Mouse (Mus musculus) midbrain, postnatal 0 days (tissue): ENCODE measurements around the gene B4galt1. TPM values are rescaled to one million over a fixed set of nuclear protein-coding genes. Genes with fewer than 3 reads are reported as not detected.

Source experiments
- ATAC-seq: fragments of 200-750 bp; cut with Nextera tagmentation; 2 replicates; pipeline ENCODE4 v1.8.0; 2017; ENCODE audit warnings: moderate number of reproducible peaks, mild to moderate bottlenecking, moderate TSS enrichment, moderate library complexity; ENCODE audit not compliant: low FRiP score
- DNase-seq: peaks from one replicate; pipeline ENCODE4 v3.0.0-alpha.2; 2015; ENCODE audit warnings: low spot score
- H3K27ac ChIP-seq: fragments of 300-500 bp; sonication (generic); 2 replicates; pipeline ENCODE4 v1.5.1; 2014; ENCODE audit warnings: low read depth, mild to moderate bottlenecking, low read length, mixed read lengths
- H3K27me3 ChIP-seq: fragments of 300-500 bp; sonication (generic); 2 replicates; pipeline ENCODE4 v1.6.1; 2014; ENCODE audit warnings: low read length, control low read depth, mixed read lengths; ENCODE audit not compliant: insufficient read depth
- H3K36me3 ChIP-seq: fragments of 300-500 bp; sonication (generic); 2 replicates; pipeline ENCODE4 v1.6.1; 2014; ENCODE audit warnings: low read length, control low read depth, mixed read lengths; ENCODE audit not compliant: insufficient read depth
- H3K4me1 ChIP-seq: fragments of 300-500 bp; sonication (generic); 2 replicates; pipeline ENCODE4 v1.6.1; 2014; ENCODE audit warnings: mild to moderate bottlenecking, control low read depth, antibody characterized with exemption, low read length, mixed read lengths; ENCODE audit not compliant: insufficient read depth
- H3K4me2 ChIP-seq: fragments of 300-500 bp; sonication (generic); 2 replicates; pipeline ENCODE4 v1.6.1; 2014; ENCODE audit warnings: low read depth, mild to moderate bottlenecking, low read length, mixed read lengths; ENCODE audit not compliant: poor library complexity, severe bottlenecking
- H3K4me3 ChIP-seq: fragments of 300-500 bp; sonication (generic); 2 replicates; pipeline ENCODE4 v1.5.1; 2014; ENCODE audit warnings: low read depth, mild to moderate bottlenecking, low read length, moderate library complexity
- H3K9ac ChIP-seq: fragments of 300-500 bp; sonication (generic); replicated peaks from 2 replicates; pipeline ENCODE4 v1.6.1; 2014; ENCODE audit warnings: mild to moderate bottlenecking, low read length, moderate library complexity, mixed read lengths; ENCODE audit not compliant: poor library complexity, severe bottlenecking
- H3K9me3 ChIP-seq: fragments of 300-500 bp; sonication (generic); 2 replicates; pipeline ENCODE4 v1.6.1; 2016; ENCODE audit warnings: low read length, control low read depth
- CTCF ChIP-seq: IDR thresholded peaks from 2 replicates; pipeline ENCODE4 v1.5.1; 2016; ENCODE audit warnings: antibody characterized with exemption, mild to moderate bottlenecking
- WGBS: fragments of 180-500 bp; shearing (Covaris S2); extraction: QIAGEN DNeasy Blood & Tissue Kit; methylation state at CpG from one replicate; pipeline ENCODE4 v1.1.7; 2014; 5-methylcytosine and 5-hydroxymethylcytosine counted together
- polyA plus RNA-seq: library from polyadenylated mRNA; unstranded; fragments of >200 nt; fragmentation: Nextera tagmentation; extraction: Ambion mirVana; gene quantifications from 2 replicates; pipeline ENCODE4 v1.2.1, GENCODE M21; 2015
- total RNA-seq: library from RNA; depleted of rRNA; stranded (reverse); fragments of >200 nt; gene quantifications from 2 replicates; pipeline ENCODE4 v1.2.3, GENCODE M21; 2014

The B4galt1 gene
- total and polyA plus RNA-seq, 2 experiments from 2014 or later: 5.8 to 10.0 TPM

- Histone ChIP-seq H3K4me1 (no peaks in the 10 kb centered on the region), H3K27ac (no peak overlapping the region), H3K4me3 (no peak overlapping the region), H3K9ac (no peak overlapping the region), H3K27me3 (no peaks in the 10 kb centered on the region), H3K4me2 (no peak overlapping the region), H3K36me3 (0 out of 2 replicates have a peak, but pooled peaks cover 3% of the 10 kb centered on the region), H3K9me3 (no peaks in the 10 kb centered on the region)
- 93% methylated on average over 14 of the region's 14 CpGs for WGBS
- no peak for TF ChIP-seq CTCF
- DNase-seq (no peak), ATAC-seq (no peak)
Measured at GRCm38 (mm10) chr4:40823151-40823550, 30.7 kb downstream of the B4galt1 start.

- no peaks in the 10 kb centered on the region for H3K27me3 ChIP-seq
- H3K4me2 ChIP-seq: no peak overlapping the region
- ATAC-seq (no peak), DNase-seq (no peak)
- H3K36me3 ChIP-seq: 0 out of 2 replicates have a peak, but pooled peaks cover 3% of the 10 kb centered on the region
- no peak overlapping the region for H3K27ac ChIP-seq
- 88% methylated on average over 8 of the region's 8 CpGs for WGBS
- no peak overlapping the region for H3K4me3 ChIP-seq
- H3K9me3 ChIP-seq: no peaks in the 10 kb centered on the region
- no peak overlapping the region for H3K9ac ChIP-seq
- 0 out of 2 replicates have a peak, but pooled peaks cover 3% of the 10 kb centered on the region for H3K4me1 ChIP-seq
- no peak for TF ChIP-seq CTCF
Measured at GRCm38 (mm10) chr4:40821303-40822023, 32.3 kb downstream of the B4galt1 start.

- DNase-seq (no peak), ATAC-seq (no peak)
- H3K9ac ChIP-seq: no peak overlapping the region
- 0 out of 2 replicates have a peak, but pooled peaks cover 3% of the 10 kb centered on the region for H3K36me3 ChIP-seq
- no peak overlapping the region for H3K4me3 ChIP-seq
- no peak for TF ChIP-seq CTCF
- H3K9me3 ChIP-seq: no peaks in the 10 kb centered on the region
- H3K4me1 ChIP-seq: 0 out of 2 replicates have a peak, but pooled peaks cover 3% of the 10 kb centered on the region
- H3K27me3 ChIP-seq: no peaks in the 10 kb centered on the region
- 100% methylated on average over 1 of the region's 1 CpGs for WGBS
- no peak overlapping the region for H3K4me2 ChIP-seq
- H3K27ac ChIP-seq: no peak overlapping the region
Measured at GRCm38 (mm10) chr4:40820903-40821302, 32.9 kb downstream of the B4galt1 start.

GRCm38 (mm10) chr4:40820024-40820423 lies 33.8 kb downstream of the B4galt1 start:
- H3K9ac ChIP-seq: no peak overlapping the region
- H3K4me3 ChIP-seq: no peak overlapping the region
- no peak overlapping the region for H3K27ac ChIP-seq
- no peak overlapping the region for H3K4me2 ChIP-seq
- DNase-seq (no peak), ATAC-seq (no peak)
- no peaks in the 10 kb centered on the region for H3K27me3 ChIP-seq
- 0 out of 2 replicates have a peak, but pooled peaks cover 3% of the 10 kb centered on the region for H3K4me1 ChIP-seq
- no peak for TF ChIP-seq CTCF
- 90% methylated on average over 4 of the region's 4 CpGs for WGBS
- H3K36me3 ChIP-seq: 0 out of 2 replicates have a peak, but pooled peaks cover 3% of the 10 kb centered on the region
- no peaks in the 10 kb centered on the region for H3K9me3 ChIP-seq

- Histone ChIP-seq H3K9me3 (no peaks in the 10 kb centered on the region), H3K36me3 (0 out of 2 replicates have a peak, but pooled peaks cover 3% of the 10 kb centered on the region), H3K4me2 (no peak overlapping the region), H3K27me3 (no peaks in the 10 kb centered on the region), H3K4me1 (0 out of 2 replicates have a peak, but pooled peaks cover 3% of the 10 kb centered on the region), H3K4me3 (no peak overlapping the region), H3K9ac (no peak overlapping the region), H3K27ac (no peak overlapping the region)
- ATAC-seq (no peak), DNase-seq (no peak)
- 97% methylated on average over 6 of the region's 6 CpGs for WGBS
- no peak for TF ChIP-seq CTCF
Measured at GRCm38 (mm10) chr4:40819151-40819550, 34.7 kb downstream of the B4galt1 start.

- no peak for ATAC-seq
- WGBS: 91% methylated on average over 6 of the region's 6 CpGs
- H3K27ac ChIP-seq: no peak overlapping the region
- TF ChIP-seq CTCF: no peak
- 0 out of 2 replicates have a peak, but pooled peaks cover 3% of the 10 kb centered on the region for H3K36me3 ChIP-seq
- no peak overlapping the region for H3K4me3 ChIP-seq
- H3K4me1 ChIP-seq: 0 out of 2 replicates have a peak, but pooled peaks cover 3% of the 10 kb centered on the region
- no peak overlapping the region for H3K9ac ChIP-seq
- DNase-seq: no peak
- no peak overlapping the region for H3K4me2 ChIP-seq
- no peaks in the 10 kb centered on the region for H3K9me3 ChIP-seq
- no peaks in the 10 kb centered on the region for H3K27me3 ChIP-seq
Measured at GRCm38 (mm10) chr4:40818421-40818820, 35.4 kb downstream of the B4galt1 start.
